Mouse (Mus musculus) ES-Bruce4 (cell line): Measurements from ENCODE around the gene Pkd2.

Experiments used
- CTCF ChIP-seq: IDR thresholded peaks from one replicate; pipeline ENCODE4 v1.8.1; 2011; ENCODE audit warnings: low read depth, low read length
- EP300 ChIP-seq: IDR thresholded peaks from 2 replicates; pipeline ENCODE4 v1.6.1; 2011; ENCODE audit warnings: low read depth, low read length; ENCODE audit not compliant: insufficient read depth
- POLR2A ChIP-seq: IDR thresholded peaks from one replicate; pipeline ENCODE4 v1.8.1; 2011; ENCODE audit warnings: low read length; ENCODE audit not compliant: insufficient read depth

DNA sequence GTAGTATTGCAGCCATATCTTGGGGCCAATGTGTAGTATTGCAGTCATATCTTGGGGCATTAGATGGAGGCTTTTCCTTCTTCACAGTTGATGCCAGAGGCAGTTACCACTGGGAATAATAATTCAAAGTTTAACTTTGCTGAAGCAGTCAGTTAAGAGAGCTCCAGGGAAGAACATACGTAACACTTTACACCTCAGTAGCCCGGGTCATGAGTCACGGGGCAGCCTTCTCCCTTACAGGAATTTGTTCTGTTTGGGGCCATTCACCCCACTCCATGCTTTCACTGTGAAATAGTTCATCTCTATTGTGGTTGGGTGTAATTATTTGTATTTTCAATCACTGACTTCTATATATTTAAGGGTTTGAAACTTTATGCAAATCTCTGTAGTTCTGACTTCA, 35.4 kb upstream of the Pkd2 start:
- TF ChIP-seq EP300 (no peak), CTCF (no peak), POLR2A (no peak)
